Mouse (Mus musculus): ENCODE measurements at regions not wholly inside any gene's neighbourhood (a gene's known extent, or its start where the extent isn't known, plus 50 kb on each side); places are given as distances from the start of the nearest gene placed in this dataset.

- H3K36me3 ChIP-seq (ENCODE audit: insufficient read depth) = no peaks in the 10 kb centered on the region
- H3K4me2 ChIP-seq (ENCODE audit: low read depth) = no peak overlapping the region
- H3K4me3 ChIP-seq (ENCODE audit: low read depth, low read length) = no peak overlapping the region
- H3K27ac ChIP-seq (ENCODE audit: low read depth, low read length) = peak overlapping the region; percentile 24; the same call in 1 of the 2 replicates
- WGBS = 16% methylated on average over 8 of the region's 8 CpGs
- 0 out of 2 replicates have a peak, but pooled peaks cover 4% of the 10 kb centered on the region for H3K4me1 ChIP-seq (ENCODE audit: insufficient read depth)
- peak; percentile 41 for DNase-seq
- H3K9me3 ChIP-seq (ENCODE audit: low read length) = no peaks in the 10 kb centered on the region
- ATAC-seq = peak; percentile 73
- no peak overlapping the region for H3K9ac ChIP-seq
- H3K27me3 ChIP-seq (ENCODE audit: insufficient read depth, low read length) = no peaks in the 10 kb centered on the region; the same call in 1 of the 2 replicates
- TF ChIP-seq CTCF (IDR thresholded peaks at IDR 0.05; ENCODE audit: low read depth) = no peak
These were observed 514.2 kb downstream of the Rnf144b start for GRCm38 (mm10) chr13:47636511-47637103.

- Histone ChIP-seq H3K4me3 (ENCODE audit: low read depth, low read length) (no peak overlapping the region), H3K9me3 (ENCODE audit: low read length) (no peaks in the 10 kb centered on the region), H3K9ac (no peak overlapping the region), H3K36me3 (ENCODE audit: insufficient read depth) (no peaks in the 10 kb centered on the region), H3K4me1 (ENCODE audit: insufficient read depth) (no peaks in the 10 kb centered on the region), H3K27me3 (ENCODE audit: insufficient read depth, low read length) (no peaks in the 10 kb centered on the region; the same call in 1 of the 2 replicates), H3K27ac (ENCODE audit: low read depth, low read length) (no peak overlapping the region), H3K4me2 (ENCODE audit: low read depth) (no peak overlapping the region)
- WGBS = 91% methylated on average over 10 of the region's 10 CpGs
- ATAC-seq = no peak
- peak; percentile 32 for TF ChIP-seq CTCF (IDR thresholded peaks at IDR 0.05; ENCODE audit: low read depth)
- DNase-seq = no peak
These were observed 519.9 kb downstream of the Rnf144b start for GRCm38 (mm10) chr13:47642341-47642740.

- no peak overlapping the region for H3K9ac ChIP-seq
- no peak for TF ChIP-seq CTCF (IDR thresholded peaks at IDR 0.05; ENCODE audit: low read depth)
- no peaks in the 10 kb centered on the region for H3K9me3 ChIP-seq (ENCODE audit: low read length)
- H3K4me3 ChIP-seq (ENCODE audit: low read depth, low read length) = no peak overlapping the region
- H3K27me3 ChIP-seq (ENCODE audit: insufficient read depth, low read length) = no peaks in the 10 kb centered on the region
- DNase-seq (peak; percentile 11), ATAC-seq (no peak)
- no peak overlapping the region for H3K27ac ChIP-seq (ENCODE audit: low read depth, low read length)
- H3K4me1 ChIP-seq (ENCODE audit: insufficient read depth) = no peaks in the 10 kb centered on the region
- no peak overlapping the region for H3K4me2 ChIP-seq (ENCODE audit: low read depth)
- 30% methylated on average over 10 of the region's 10 CpGs for WGBS
- H3K36me3 ChIP-seq (ENCODE audit: insufficient read depth) = no peaks in the 10 kb centered on the region
These were observed 522.6 kb downstream of the Rnf144b start for GRCm38 (mm10) chr13:47645081-47645480.

GRCm38 (mm10) chr13:47647693-47648092, 525.2 kb downstream of the Rnf144b start:
- WGBS = 43% methylated on average over 5 of the region's 5 CpGs
- no peaks in the 10 kb centered on the region for H3K9me3 ChIP-seq (ENCODE audit: low read length)
- DNase-seq (peak; percentile 62), ATAC-seq (peak; percentile 48; the same call in 1 of the 2 replicates)
- no peak overlapping the region for H3K4me2 ChIP-seq (ENCODE audit: low read depth)
- no peak for TF ChIP-seq CTCF (IDR thresholded peaks at IDR 0.05; ENCODE audit: low read depth)
- H3K4me1 ChIP-seq (ENCODE audit: insufficient read depth) = no peaks in the 10 kb centered on the region
- no peak overlapping the region for H3K9ac ChIP-seq
- H3K27ac ChIP-seq (ENCODE audit: low read depth, low read length) = no peak overlapping the region
- H3K36me3 ChIP-seq (ENCODE audit: insufficient read depth) = no peaks in the 10 kb centered on the region
- no peaks in the 10 kb centered on the region for H3K27me3 ChIP-seq (ENCODE audit: insufficient read depth, low read length)
- H3K4me3 ChIP-seq (ENCODE audit: low read depth, low read length) = no peak overlapping the region

GRCm38 (mm10) chr13:47650093-47650492, 527.6 kb downstream of the Rnf144b start:
- no peak for TF ChIP-seq CTCF (IDR thresholded peaks at IDR 0.05; ENCODE audit: low read depth)
- Histone ChIP-seq H3K4me3 (ENCODE audit: low read depth, low read length) (no peak overlapping the region), H3K9me3 (ENCODE audit: low read length) (no peaks in the 10 kb centered on the region), H3K27ac (ENCODE audit: low read depth, low read length) (no peak overlapping the region), H3K4me1 (ENCODE audit: insufficient read depth) (no peaks in the 10 kb centered on the region), H3K9ac (no peak overlapping the region), H3K4me2 (ENCODE audit: low read depth) (no peak overlapping the region), H3K36me3 (ENCODE audit: insufficient read depth) (no peaks in the 10 kb centered on the region), H3K27me3 (ENCODE audit: insufficient read depth, low read length) (no peaks in the 10 kb centered on the region)
- DNase-seq (no peak), ATAC-seq (no peak)
- 87% methylated on average over 13 of the region's 13 CpGs for WGBS

GRCm38 (mm10) chr13:47666470-47666869, 544.0 kb downstream of the Rnf144b start:
- TF ChIP-seq CTCF (IDR thresholded peaks at IDR 0.05; ENCODE audit: low read depth) = no peak
- DNase-seq (no peak), ATAC-seq (no peak)
- Histone ChIP-seq H3K27ac (ENCODE audit: low read depth, low read length) (no peak overlapping the region), H3K9ac (no peak overlapping the region), H3K4me1 (ENCODE audit: insufficient read depth) (peaks cover 4% of the 10 kb centered on the region; the same call in 1 of the 2 replicates), H3K4me2 (ENCODE audit: low read depth) (no peak overlapping the region), H3K36me3 (ENCODE audit: insufficient read depth) (no peaks in the 10 kb centered on the region), H3K4me3 (ENCODE audit: low read depth, low read length) (no peak overlapping the region), H3K27me3 (ENCODE audit: insufficient read depth, low read length) (no peaks in the 10 kb centered on the region), H3K9me3 (ENCODE audit: low read length) (no peaks in the 10 kb centered on the region)
- whole genome bisulfite sequencing = 79% methylated on average over 3 of the region's 3 CpGs

GRCm38 (mm10) chr13:47666956-47667701, 544.7 kb downstream of the Rnf144b start:
- TF ChIP-seq CTCF (IDR thresholded peaks at IDR 0.05; ENCODE audit: low read depth) = peak; percentile 89
- Histone ChIP-seq H3K9me3 (ENCODE audit: low read length) (no peaks in the 10 kb centered on the region), H3K4me2 (ENCODE audit: low read depth) (peak overlapping the region; percentile 35), H3K4me1 (ENCODE audit: insufficient read depth) (peaks cover 4% of the 10 kb centered on the region; the same call in 1 of the 2 replicates), H3K36me3 (ENCODE audit: insufficient read depth) (no peaks in the 10 kb centered on the region), H3K4me3 (ENCODE audit: low read depth, low read length) (no peak overlapping the region), H3K9ac (0 out of 2 replicates have a peak overlapping the region, but pooled peaks have one; percentile 22), H3K27me3 (ENCODE audit: insufficient read depth, low read length) (no peaks in the 10 kb centered on the region), H3K27ac (ENCODE audit: low read depth, low read length) (no peak overlapping the region; the same call in 1 of the 2 replicates)
- DNase-seq (peak; percentile 93), ATAC-seq (peak; percentile 69)
- WGBS = 15% methylated on average over 13 of the region's 13 CpGs

All from forebrain, postnatal 0 days (tissue).